Mouse (Mus musculus): ENCODE results near the gene Hspa4l. TPM values are rescaled to one million over a fixed set of nuclear protein-coding genes. Genes with fewer than 3 reads are reported as not detected.
A peak's percentile ranks its signal among the peaks of the same experiment; 100 is the strongest.

Hspa4l gene
- polyA plus RNA-seq (2021), result 97.1 TPM

DNA sequence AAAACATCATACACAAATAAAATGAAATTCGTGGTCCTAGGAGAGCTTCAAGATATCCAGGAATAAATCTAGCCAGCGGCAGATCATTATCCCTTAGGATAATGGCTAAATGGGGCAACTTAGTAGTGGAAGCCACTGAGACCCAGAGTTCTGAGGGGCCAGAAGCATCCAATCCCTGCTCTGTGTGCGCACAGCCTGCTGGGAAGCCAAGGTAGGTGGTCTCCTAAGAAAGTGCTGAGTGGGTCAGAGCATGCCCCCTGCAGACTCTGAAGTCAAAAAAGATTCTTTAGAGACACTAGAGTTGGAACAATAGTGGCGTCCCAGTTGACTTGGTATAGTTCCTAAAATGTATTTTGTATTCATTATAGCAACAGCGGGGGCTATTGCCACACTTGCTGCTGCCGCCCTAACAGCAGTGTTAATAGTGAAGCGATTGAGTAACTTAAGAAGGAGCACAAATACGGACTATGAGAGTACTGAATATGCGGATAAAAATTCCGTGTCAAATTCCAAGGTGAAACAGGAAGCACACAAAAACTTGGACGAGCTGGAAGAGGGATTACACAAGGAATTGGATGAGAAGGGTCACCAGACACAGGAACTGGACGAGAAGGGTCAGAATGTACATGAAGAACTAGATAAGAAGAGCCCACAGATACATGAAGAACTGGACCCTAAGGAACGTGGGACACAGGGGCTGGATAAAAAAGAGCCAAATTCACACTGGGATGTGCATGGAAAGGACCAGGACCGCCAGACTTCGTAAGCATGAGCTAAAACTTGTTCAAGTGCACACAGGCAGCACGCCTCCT, at the start of gene Hspa4l:
Gene Hspa4l (plus strand): TSS at position 472 of the 812 bp plus-strand sequence.
- in situ Hi-C loops (cut with MboI; ENCODE audit: low pct_unique_long_range_greater_than_20kb), result no loop called here
- POLR2A ChIA-PET, result interaction anchor here (0.7 kb wide), 1 partner anchor 247 kb away, joined by 6 read pairs; no protein-coding TSS in a partner anchor
- H3K27me3 ChIP-seq, result no peaks in the 10 kb centered on the region
- CTCF ChIA-PET, result interaction anchor here (1.0 kb wide), 1 partner anchor 71 kb away, joined by 3 read pairs; no protein-coding TSS in a partner anchor
- peak; percentile 6 for DNase-seq (ENCODE audit: low read depth, low spot score)
- ATAC-seq, result no peak
- TF ChIP-seq CTCF (IDR thresholded peaks at IDR 0.05), result no peak

DNA sequence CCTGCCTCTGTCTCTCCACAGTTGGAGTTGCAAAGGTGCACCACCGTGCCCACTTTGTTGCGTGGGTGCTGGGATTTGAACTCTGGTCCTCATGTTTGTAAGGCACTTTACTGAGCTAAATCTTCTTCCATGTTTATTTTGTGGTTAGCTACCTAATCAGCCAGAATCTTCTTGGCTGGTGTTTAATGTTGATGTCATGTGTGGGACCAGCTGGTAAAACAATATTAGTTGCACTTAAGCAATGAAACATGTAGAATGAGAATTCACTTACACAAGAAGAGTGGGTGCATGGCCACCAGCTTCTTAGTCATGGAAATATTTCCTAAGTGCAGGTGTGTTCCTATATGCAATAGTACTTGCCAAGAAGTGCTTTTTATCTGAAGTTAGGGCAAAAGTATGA, 49.1 kb upstream of the Hspa4l start:
- ATAC-seq, result no peak
- ChIA-PET POLR2A (interaction anchor here (1.0 to 1.4 kb wide), 2 partner anchors 10 to 12 kb away, joined by 4 to 7 read pairs; no protein-coding TSS in a partner anchor), CTCF (interaction anchor here (1.0 to 1.6 kb wide), 4 partner anchors 9 to 170 kb away, joined by 3 to 9 read pairs (median 4); no protein-coding TSS in a partner anchor)
- in situ Hi-C loops (cut with MboI; ENCODE audit: low pct_unique_long_range_greater_than_20kb), result no loop called here
- no peaks in the 10 kb centered on the region for H3K27me3 ChIP-seq
- no peak for TF ChIP-seq CTCF (IDR thresholded peaks at IDR 0.05)
- DNase-seq (ENCODE audit: low read depth, low spot score), result no peak

DNA sequence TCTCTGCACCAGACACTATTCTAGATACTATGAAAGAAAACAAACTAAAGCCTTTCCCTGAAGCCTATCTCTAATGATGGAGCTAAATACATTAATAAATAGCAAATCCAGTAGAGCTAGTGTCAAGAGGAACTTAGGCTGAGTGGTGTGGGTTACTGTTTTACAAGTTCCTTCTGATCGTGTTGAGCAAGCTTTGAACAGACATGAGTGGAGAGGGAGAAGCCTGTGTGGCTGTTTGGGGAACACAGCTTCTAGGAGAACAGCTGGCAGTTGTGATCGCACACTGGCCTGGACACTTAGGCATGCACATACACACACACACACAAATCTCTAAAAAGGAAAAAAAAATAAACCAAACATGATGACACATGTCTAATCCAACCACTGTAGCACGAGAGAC, 45.5 kb upstream of the Hspa4l start:
- H3K27me3 ChIP-seq, result no peaks in the 10 kb centered on the region
- in situ Hi-C loops (cut with MboI; ENCODE audit: low pct_unique_long_range_greater_than_20kb), result no loop called here
- ATAC-seq (no peak), DNase-seq (ENCODE audit: low read depth, low spot score) (no peak)
- CTCF ChIA-PET, result interaction anchor here (0.8 to 3.7 kb wide), 9 partner anchors 9 to 173 kb away, joined by 3 to 14 read pairs (median 3); partner anchors contain the start of gene Slc25a31
- POLR2A ChIA-PET, result interaction anchor here (0.6 kb wide), 1 partner anchor 189 kb away, joined by 3 read pairs; no protein-coding TSS in a partner anchor
- TF ChIP-seq CTCF (IDR thresholded peaks at IDR 0.05), result no peak

DNA sequence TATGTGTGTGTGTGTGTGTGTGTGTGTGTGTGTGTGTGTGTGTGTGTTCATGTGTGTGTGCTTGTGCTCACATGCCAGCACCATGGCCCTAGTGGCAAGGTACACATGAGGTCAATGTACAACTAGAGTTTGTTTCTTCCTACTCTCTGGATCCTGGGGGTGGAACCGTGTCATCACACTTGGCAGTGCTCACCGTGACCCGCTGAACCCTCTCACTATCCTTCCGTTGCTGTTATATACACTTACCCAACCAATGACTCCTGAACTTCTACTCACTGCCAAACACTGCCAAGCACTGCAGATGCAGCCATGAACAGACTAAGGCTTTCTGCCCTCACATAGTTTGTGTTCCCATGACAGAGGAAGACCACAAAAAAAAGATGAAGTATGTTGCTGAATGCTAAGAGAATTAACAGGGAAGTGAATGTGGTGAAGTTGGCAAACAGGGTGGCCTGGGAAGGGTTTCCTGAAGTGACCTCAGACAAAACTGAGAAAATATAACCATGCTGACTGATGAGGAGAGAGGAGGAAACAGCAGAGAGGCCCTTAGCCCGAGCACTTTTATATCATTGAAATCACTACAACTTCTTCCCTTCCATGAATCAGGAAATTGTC, 39.4 kb upstream of the Hspa4l start:
- POLR2A ChIA-PET, result no interaction called here
- DNase-seq (ENCODE audit: low read depth, low spot score) (no peak), ATAC-seq (no peak)
- in situ Hi-C loops (cut with MboI; ENCODE audit: low pct_unique_long_range_greater_than_20kb), result no loop called here
- H3K27me3 ChIP-seq, result no peaks in the 10 kb centered on the region
- TF ChIP-seq CTCF (IDR thresholded peaks at IDR 0.05), result no peak
- CTCF ChIA-PET, result no interaction called here

DNA sequence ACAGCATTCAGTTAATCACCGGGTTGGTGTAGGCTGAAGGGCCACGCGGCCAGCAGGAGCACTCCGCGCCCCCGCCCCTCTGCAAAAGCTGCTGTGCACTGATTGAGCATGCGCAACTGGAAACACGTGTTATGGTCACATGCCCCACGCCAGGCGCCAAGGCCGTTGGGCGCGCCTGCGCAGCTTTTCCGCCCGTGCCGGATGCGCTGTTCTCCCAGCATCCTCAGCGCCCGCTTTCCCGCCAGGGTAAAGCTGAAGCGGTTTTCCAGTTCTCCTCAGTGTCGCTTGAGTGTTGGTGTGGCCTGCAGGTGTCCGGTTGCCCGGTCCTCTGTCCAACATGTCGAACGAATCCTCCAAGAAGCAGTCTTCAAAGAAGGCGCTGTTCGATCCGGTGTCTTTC, 35.6 kb upstream of the Hspa4l start, which contains the start of gene Slc25a31:
Gene Slc25a31 (plus strand): TSS at position 201 of the 400 bp plus-strand sequence.
- TF ChIP-seq CTCF (IDR thresholded peaks at IDR 0.05), result no peak
- peaks cover 10% of the 10 kb centered on the region for H3K27me3 ChIP-seq
- no peak for ATAC-seq
- CTCF ChIA-PET, result interaction anchor here (2.5 kb wide), 1 partner anchor 11 kb away, joined by 14 read pairs; no protein-coding TSS in a partner anchor
- DNase-seq (ENCODE audit: low read depth, low spot score), result no peak
- POLR2A ChIA-PET, result no interaction called here
- in situ Hi-C loops (cut with MboI; ENCODE audit: low pct_unique_long_range_greater_than_20kb), result no loop called here

DNA sequence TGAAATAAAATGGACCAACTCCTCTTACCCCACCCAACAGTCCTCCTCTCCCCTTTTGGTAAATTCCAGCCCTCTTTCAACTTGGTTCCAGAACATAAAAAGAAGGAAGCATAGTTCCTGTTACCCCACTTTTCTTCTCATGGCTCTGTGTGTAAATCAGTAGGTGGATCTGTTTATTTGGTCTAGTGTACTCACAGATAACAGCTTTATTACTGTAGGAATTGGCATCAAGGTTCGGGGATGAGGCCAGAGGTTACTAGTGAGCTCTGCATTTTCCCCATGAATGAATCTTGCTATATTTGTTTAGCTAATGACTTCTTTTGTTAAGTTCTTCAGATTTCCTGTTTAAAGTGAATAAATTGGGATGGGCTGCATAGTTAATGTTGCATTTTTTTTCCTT, 28.2 kb upstream of the Hspa4l start:
- peaks cover 14% of the 10 kb centered on the region for H3K27me3 ChIP-seq
- DNase-seq (ENCODE audit: low read depth, low spot score), result no peak
- ATAC-seq, result no peak
- CTCF ChIA-PET, result no interaction called here
- POLR2A ChIA-PET, result no interaction called here
- TF ChIP-seq CTCF (IDR thresholded peaks at IDR 0.05), result no peak
- in situ Hi-C loops (cut with MboI; ENCODE audit: low pct_unique_long_range_greater_than_20kb), result no loop called here

- ChIA-PET CTCF (interaction anchor here (1.0 kb wide), 1 partner anchor 10 kb away, joined by 3 read pairs; no protein-coding TSS in a partner anchor), POLR2A (no interaction called here)
- peaks cover 11% of the 10 kb centered on the region for H3K27me3 ChIP-seq
- ATAC-seq (no peak), DNase-seq (ENCODE audit: low read depth, low spot score) (no peak)
- TF ChIP-seq CTCF (IDR thresholded peaks at IDR 0.05), result no peak
- in situ Hi-C loops (cut with MboI; ENCODE audit: low pct_unique_long_range_greater_than_20kb), result no loop called here
Measured at GRCm38 (mm10) chr3:40719022-40719421, 25.3 kb upstream of the Hspa4l start.

DNA sequence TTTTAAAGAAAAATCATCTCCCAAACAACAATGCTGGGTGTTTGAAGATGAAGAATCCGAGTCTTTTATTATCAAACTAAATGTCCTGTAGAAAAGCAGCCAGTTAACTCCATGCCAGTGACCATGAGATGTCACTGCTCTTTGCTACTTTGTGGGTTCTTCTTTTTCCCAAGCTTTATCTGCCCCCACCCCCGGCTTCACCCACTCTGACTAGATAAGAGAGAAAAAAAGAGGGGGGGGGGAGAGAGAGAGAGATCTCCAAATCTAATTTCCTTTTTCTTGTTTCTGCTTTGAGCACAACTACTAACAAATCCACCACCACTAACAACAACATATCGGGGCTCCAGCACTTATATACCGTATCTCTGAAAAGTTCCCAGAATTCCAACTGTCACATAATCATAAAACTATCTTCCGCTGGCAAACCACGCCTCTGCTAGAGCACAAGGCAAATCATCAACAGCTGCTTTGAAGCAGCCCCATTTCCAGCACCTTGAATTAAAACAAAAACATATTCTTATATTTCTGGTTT, 5.8 kb upstream of the Hspa4l start:
- CTCF ChIA-PET, result interaction anchor here (1.0 to 1.7 kb wide), 2 partner anchors 11 to 218 kb away, joined by 3 to 4 read pairs; no protein-coding TSS in a partner anchor
- in situ Hi-C loops (cut with MboI; ENCODE audit: low pct_unique_long_range_greater_than_20kb), result no loop called here
- peaks cover 17% of the 10 kb centered on the region for H3K27me3 ChIP-seq
- ATAC-seq (no peak), DNase-seq (ENCODE audit: low read depth, low spot score) (no peak)
- POLR2A ChIA-PET, result no interaction called here
- TF ChIP-seq CTCF (IDR thresholded peaks at IDR 0.05), result no peak

- no peaks in the 10 kb centered on the region for H3K27me3 ChIP-seq
- no peak for TF ChIP-seq CTCF (IDR thresholded peaks at IDR 0.05)
- peak; percentile 62 for DNase-seq (ENCODE audit: low read depth, low spot score)
- POLR2A ChIA-PET, result interaction anchor here (1.0 kb wide), 1 partner anchor 220 kb away, joined by 3 read pairs; no protein-coding TSS in a partner anchor
- ATAC-seq, result peak; percentile 92
- in situ Hi-C loops (cut with MboI; ENCODE audit: low pct_unique_long_range_greater_than_20kb), result no loop called here
- CTCF ChIA-PET, result interaction anchor here (0.9 to 1.2 kb wide), 2 partner anchors 14 to 221 kb away, joined by 3 to 4 read pairs; no protein-coding TSS in a partner anchor
Measured at GRCm38 (mm10) chr3:40744836-40745660, 753 bp downstream of the Hspa4l start.
